In the genomic region with DNA sequence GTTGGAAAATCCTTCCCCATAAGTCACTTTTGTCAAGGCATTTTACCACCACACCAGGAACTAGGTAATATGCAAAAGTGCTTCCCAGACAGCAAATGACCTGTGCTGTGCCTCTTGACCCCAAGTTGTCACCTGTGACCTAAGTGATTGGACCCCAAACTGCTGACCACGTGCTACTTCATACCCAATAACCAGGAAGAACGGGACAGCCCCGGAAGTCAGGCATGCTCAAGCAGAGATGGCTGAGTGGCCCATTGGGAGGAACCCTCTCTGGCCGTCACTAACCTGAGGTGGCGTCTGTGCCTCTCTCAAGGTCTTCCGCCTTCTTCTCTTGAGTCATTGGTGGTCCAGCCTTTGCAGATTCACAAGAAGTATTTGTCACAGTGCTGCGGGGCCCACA, we compare ENCODE assay signal across 38 mouse cellular contexts. TPM values are rescaled to one million over a fixed set of nuclear protein-coding genes. Genes with fewer than 3 reads are reported as not detected.
"Had no signal": no experiment of that assay in that cellular context is flagged by ENCODE, and none has a peak within 500 bp of the region (broad histone marks: within the 10 kb centered on the region; RNA-seq: fewer than 3 reads in every experiment).

No protein-coding gene starts in this region.

- H3K36me3 ChIP-seq: heart, embryonic 13.5 days; heart, embryonic 15.5 days; hindbrain, embryonic 13.5 days; hindbrain, embryonic 15.5 days; kidney, embryonic 15.5 days; limb, embryonic 10.5 days; limb, embryonic 12.5 days; liver, embryonic 13.5 days had no signal

- H3K27ac ChIP-seq: heart, adult 2 months; heart, embryonic 13.5 days; heart, embryonic 15.5 days; hindbrain, embryonic 13.5 days; hindbrain, embryonic 15.5 days; hindbrain, postnatal 0 days; kidney, embryonic 15.5 days; kidney, postnatal 0 days; left cerebral cortex, adult 2 months; limb, embryonic 10.5 days; limb, embryonic 12.5 days; liver, embryonic 13.5 days had no signal

- H3K4me2 ChIP-seq: heart, embryonic 11.5 days; heart, embryonic 13.5 days; heart, embryonic 15.5 days; hindbrain, embryonic 13.5 days; hindbrain, embryonic 15.5 days; kidney, embryonic 15.5 days; limb, embryonic 12.5 days; liver, embryonic 11.5 days; liver, embryonic 13.5 days had no signal

- H3K27me3 ChIP-seq: heart, embryonic 13.5 days; heart, embryonic 15.5 days; hindbrain, embryonic 15.5 days; kidney, embryonic 15.5 days; limb, embryonic 12.5 days; liver, embryonic 13.5 days had no signal

- H3K9me3 ChIP-seq: heart, embryonic 15.5 days; hindbrain, embryonic 13.5 days; hindbrain, embryonic 15.5 days; kidney, embryonic 15.5 days; limb, embryonic 10.5 days; limb, embryonic 12.5 days; liver, embryonic 13.5 days had no signal

- H3K4me3 ChIP-seq: heart, adult 2 months; heart, embryonic 13.5 days; heart, embryonic 15.5 days; hindbrain, embryonic 13.5 days; hindbrain, embryonic 15.5 days; kidney, embryonic 15.5 days; left cerebral cortex, adult 2 months; limb, embryonic 10.5 days; limb, embryonic 12.5 days; liver, embryonic 13.5 days had no signal

- DNase-seq: gastrocnemius, postnatal 14 days; gastrocnemius, postnatal 36 days; heart, adult 2 months; heart, postnatal 14 days; heart, postnatal 36 days; kidney, adult 11 months; kidney, adult 2 months; kidney, adult 9 months; kidney, postnatal 14 days; kidney, postnatal 36 days; layer of hippocampus, adult 9-11 months; liver; liver, embryonic 13.5 days had no signal

- H3K4me1 ChIP-seq: heart, embryonic 13.5 days; heart, embryonic 15.5 days; hindbrain, embryonic 13.5 days; hindbrain, embryonic 15.5 days; kidney, embryonic 15.5 days; limb, embryonic 10.5 days; limb, embryonic 12.5 days had no signal

- H3K9ac ChIP-seq: heart, embryonic 13.5 days; heart, embryonic 15.5 days; hindbrain, embryonic 13.5 days; hindbrain, embryonic 15.5 days; kidney, embryonic 15.5 days; limb, embryonic 12.5 days; liver, embryonic 13.5 days had no signal

RNA-seq across cellular contexts. Expression of a gene that starts 1.7 kb away (rescaled TPM):
- total RNA-seq: gastrocnemius, adult 18-20 months; gastrocnemius, adult 8-10 months; gastrocnemius, postnatal 14 days; gastrocnemius, postnatal 36 days; heart, adult 2 months; heart, postnatal 14 days; heart, postnatal 36 days; hematopoietic stem cell, adult 5-6 weeks; hindbrain, postnatal 0 days; layer of hippocampus, adult 18-20 months; layer of hippocampus, adult 8-10 months; layer of hippocampus, postnatal 14 days; left cerebral cortex, adult 2 months; left cerebral cortex, postnatal 14 days; left cerebral cortex, postnatal 36 days had no signal
- polyA plus RNA-seq: heart, embryonic 11.5 days; heart, embryonic 13.5 days; heart, embryonic 15.5 days; hindbrain, embryonic 11.5 days; hindbrain, embryonic 15.5 days; hindbrain, postnatal 0 days; intestine, embryonic 14.5 days; intestine, embryonic 16.5 days; kidney, embryonic 15.5 days; kidney, postnatal 0 days; large intestine, adult 2 months; limb, embryonic 10.5 days; limb, embryonic 12.5 days; limb, embryonic 14.5 days; liver, embryonic 11.5 days; liver, embryonic 13.5 days had no signal

RNA-seq across cellular contexts. Expression of a gene that starts 2.8 kb away (rescaled TPM):
- total RNA-seq: gastrocnemius, adult 18-20 months; gastrocnemius, adult 8-10 months; gastrocnemius, postnatal 14 days; gastrocnemius, postnatal 36 days; heart, adult 2 months; heart, postnatal 14 days; heart, postnatal 36 days; hematopoietic stem cell, adult 5-6 weeks; hindbrain, postnatal 0 days; left cerebral cortex, adult 2 months had no signal
